Mouse (Mus musculus) bone marrow, adult 2 months (tissue): ENCODE measurements at regions not wholly inside any gene's neighbourhood (a gene's known extent, or its start where the extent isn't known, plus 50 kb on each side); places are given as distances from the start of the nearest gene placed in this dataset.

Source experiments
- CTCF ChIP-seq: fragments of 200-500 bp; IDR thresholded peaks from 2 replicates; pipeline ENCODE4 v1.5.1; 2011; ENCODE audit warnings: low read length, control low read depth; ENCODE audit not compliant: control insufficient read depth, insufficient read depth
- POLR2A ChIP-seq: fragments of 200-500 bp; IDR thresholded peaks from 2 replicates; pipeline ENCODE4 v1.6.1; 2011; ENCODE audit warnings: low read depth, mild to moderate bottlenecking, control low read depth, low read length, borderline replicate concordance; ENCODE audit not compliant: control insufficient read depth

DNA sequence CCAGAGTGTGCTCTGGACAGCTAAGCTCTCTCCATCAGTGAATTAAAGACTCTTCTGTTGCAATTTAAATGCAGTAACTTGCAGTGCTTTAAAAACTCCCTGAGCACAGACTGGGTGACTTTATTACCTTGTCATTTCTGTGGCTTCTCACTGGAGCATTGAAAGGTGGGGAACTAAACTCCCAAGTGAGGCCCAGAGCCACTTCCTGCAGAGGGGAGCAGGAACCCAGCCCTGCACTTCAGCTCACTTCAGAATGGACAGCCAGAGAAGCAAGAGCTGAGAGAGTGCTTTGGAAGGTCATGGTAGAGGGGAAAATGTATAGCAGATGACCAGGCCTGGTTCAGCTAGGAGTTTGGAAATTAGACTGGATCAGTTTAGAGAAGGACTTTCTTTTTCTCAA, 69.3 kb upstream of the Cnr1 start:
- TF ChIP-seq CTCF (no peak), POLR2A (no peak)
